Mouse (Mus musculus) kidney, embryonic 14.5 days (tissue): ENCODE measurements around the gene Zp3. TPM values are rescaled to one million over a fixed set of nuclear protein-coding genes. Genes with fewer than 3 reads are reported as not detected.

Source experiments
- ATAC-seq: fragments of 200-750 bp; cut with Nextera tagmentation; 2 replicates; pipeline ENCODE4 v1.8.0; 2017; ENCODE audit warnings: moderate number of reproducible peaks, mild to moderate bottlenecking, moderate TSS enrichment, moderate library complexity; ENCODE audit not compliant: low FRiP score, low TSS enrichment
- H3K27ac ChIP-seq: fragments of 300-500 bp; sonication (generic); 2 replicates; pipeline ENCODE4 v1.5.1; 2014; ENCODE audit warnings: low read depth, mild to moderate bottlenecking, low read length, moderate library complexity, mixed read lengths
- H3K27me3 ChIP-seq: fragments of 300-500 bp; sonication (generic); 2 replicates; pipeline ENCODE4 v1.6.1; 2014; ENCODE audit warnings: mild to moderate bottlenecking, low read length; ENCODE audit not compliant: control insufficient read depth, insufficient read depth
- H3K36me3 ChIP-seq: fragments of 300-500 bp; sonication (generic); 2 replicates; pipeline ENCODE4 v1.6.1; 2014; ENCODE audit warnings: low read length, mixed read lengths; ENCODE audit not compliant: control insufficient read depth, insufficient read depth
- H3K4me1 ChIP-seq: fragments of 300-500 bp; sonication (generic); 2 replicates; pipeline ENCODE4 v1.6.1; 2014; ENCODE audit warnings: low read length, mixed read lengths; ENCODE audit not compliant: control insufficient read depth, insufficient read depth
- H3K4me2 ChIP-seq: fragments of 300-500 bp; sonication (generic); replicated peaks from 2 replicates; pipeline ENCODE4 v1.6.1; 2014; ENCODE audit warnings: low read depth, mild to moderate bottlenecking, low read length
- H3K4me3 ChIP-seq: fragments of 300-500 bp; sonication (generic); 2 replicates; pipeline ENCODE4 v1.5.1; 2014; ENCODE audit warnings: mild to moderate bottlenecking, low read length
- H3K9ac ChIP-seq: fragments of 300-500 bp; sonication (generic); 2 replicates; pipeline ENCODE4 v1.6.1; 2014; ENCODE audit warnings: low read depth, mild to moderate bottlenecking, low read length, moderate library complexity
- H3K9me3 ChIP-seq: fragments of 300-500 bp; sonication (generic); 2 replicates; pipeline ENCODE4 v1.6.1; 2016; ENCODE audit warnings: low read length; ENCODE audit not compliant: control insufficient read depth
- WGBS: fragments of 180-500 bp; shearing (Covaris S2); extraction: QIAGEN DNeasy Blood & Tissue Kit; methylation state at CpG from one replicate; pipeline ENCODE4 v1.1.7; 2014; 5-methylcytosine and 5-hydroxymethylcytosine counted together
- polyA plus RNA-seq: library from polyadenylated mRNA; unstranded; fragments of >200 nt; fragmentation: Nextera tagmentation; extraction: Ambion mirVana; gene quantifications from 2 replicates; pipeline ENCODE4 v1.2.1, GENCODE M21; 2014

Gene Zp3
- polyA plus RNA-seq, 1 experiment from 2014 or later = not detected

- no peaks in the 10 kb centered on the region for H3K27me3 ChIP-seq
- ATAC-seq = no peak
- H3K27ac ChIP-seq = no peak overlapping the region
- H3K4me2 ChIP-seq = no peak overlapping the region
- no peak overlapping the region for H3K9ac ChIP-seq
- H3K36me3 ChIP-seq = peaks cover 42% of the 10 kb centered on the region
- no peaks in the 10 kb centered on the region for H3K9me3 ChIP-seq
- 65% methylated on average over 9 of the region's 9 CpGs for WGBS
- no peak overlapping the region for H3K4me3 ChIP-seq
- H3K4me1 ChIP-seq = 0 out of 2 replicates have a peak, but pooled peaks cover 3% of the 10 kb centered on the region
Measured at GRCm38 (mm10) chr5:136026859-136027258, 47.0 kb downstream of the Zp3 start.

GRCm38 (mm10) chr5:136027612-136028311 lies 47.9 kb downstream of the Zp3 start:
- no peak overlapping the region for H3K9ac ChIP-seq
- H3K27me3 ChIP-seq = no peaks in the 10 kb centered on the region
- H3K4me1 ChIP-seq = 0 out of 2 replicates have a peak, but pooled peaks cover 3% of the 10 kb centered on the region
- H3K4me2 ChIP-seq = no peak overlapping the region
- 81% methylated on average over 11 of the region's 11 CpGs for WGBS
- H3K9me3 ChIP-seq = no peaks in the 10 kb centered on the region
- ATAC-seq = no peak
- H3K27ac ChIP-seq = no peak overlapping the region
- no peak overlapping the region for H3K4me3 ChIP-seq
- H3K36me3 ChIP-seq = peaks cover 50% of the 10 kb centered on the region

GRCm38 (mm10) chr5:136034868-136035267 lies 55.0 kb downstream of the Zp3 start:
- 85% methylated on average over 4 of the region's 4 CpGs for WGBS

GRCm38 (mm10) chr5:136035285-136035684 lies 55.4 kb downstream of the Zp3 start:
- H3K4me1 ChIP-seq = no peaks in the 10 kb centered on the region
- no peaks in the 10 kb centered on the region for H3K27me3 ChIP-seq
- H3K27ac ChIP-seq = no peak overlapping the region
- peaks cover 20% of the 10 kb centered on the region for H3K36me3 ChIP-seq
- H3K4me3 ChIP-seq = no peak overlapping the region
- no peak for ATAC-seq
- H3K9ac ChIP-seq = no peak overlapping the region
- no peak overlapping the region for H3K4me2 ChIP-seq
- no peaks in the 10 kb centered on the region for H3K9me3 ChIP-seq
- WGBS = 71% methylated on average over 1 of the region's 1 CpGs

More at GRCm38 (mm10) chr5:136034868-136035267, 55.0 kb downstream of the Zp3 start:
- H3K27ac ChIP-seq = no peak overlapping the region
- ATAC-seq = no peak
- no peak overlapping the region for H3K4me3 ChIP-seq
- H3K9ac ChIP-seq = no peak overlapping the region
- H3K27me3 ChIP-seq = no peaks in the 10 kb centered on the region
- H3K4me2 ChIP-seq = no peak overlapping the region
- no peaks in the 10 kb centered on the region for H3K9me3 ChIP-seq
- H3K4me1 ChIP-seq = no peaks in the 10 kb centered on the region
- peaks cover 24% of the 10 kb centered on the region for H3K36me3 ChIP-seq

- WGBS = 79% methylated on average over 1 of the region's 1 CpGs
- Histone ChIP-seq H3K9ac (no peak overlapping the region), H3K4me3 (no peak overlapping the region), H3K4me2 (no peak overlapping the region), H3K27ac (no peak overlapping the region), H3K4me1 (no peaks in the 10 kb centered on the region), H3K9me3 (no peaks in the 10 kb centered on the region), H3K27me3 (no peaks in the 10 kb centered on the region), H3K36me3 (peaks cover 9% of the 10 kb centered on the region; the same call in 1 of the 2 replicates)
- no peak for ATAC-seq
Measured at GRCm38 (mm10) chr5:136036667-136037066, 56.8 kb downstream of the Zp3 start.

Other genes starting within 250 kb of the Zp3 start
- gene Tmem120a, start 235.7 kb upstream of the Zp3 start, polyA plus RNA-seq = 64.7 and 65.1 TPM in 2 replicates
- 0.19 and 0.72 TPM in 2 replicates for gene Styxl1, start 201.7 kb upstream of the Zp3 start, polyA plus RNA-seq
- 429 and 590 TPM in 2 replicates for gene Mdh2, start 201.6 kb upstream of the Zp3 start, polyA plus RNA-seq
- gene Srrm3, start 173.2 kb upstream of the Zp3 start, polyA plus RNA-seq = 0.09 and 0.11 TPM in 2 replicates
- 32.4 and 36.9 TPM in 2 replicates for gene Hspb1, start 92.2 kb upstream of the Zp3 start, polyA plus RNA-seq
- gene Ywhag, start 45.5 kb upstream of the Zp3 start, polyA plus RNA-seq = 90.2 and 105 TPM in 2 replicates
- 10.2 and 10.3 TPM in 2 replicates for gene Ssc4d, start 5.6 kb upstream of the Zp3 start, polyA plus RNA-seq
- 24.0 and 26.6 TPM in 2 replicates for gene Dtx2, start 14.7 kb downstream of the Zp3 start, polyA plus RNA-seq
- 0.85 and 0.99 TPM in 2 replicates for gene Upk3b, start 58.4 kb downstream of the Zp3 start, polyA plus RNA-seq
- 1.3 and 2.2 TPM in 2 replicates for gene Upk3bl, start 74.4 kb downstream of the Zp3 start, polyA plus RNA-seq
- 13.5 and 17.5 TPM in 2 replicates for gene Rasa4, start 103.8 kb downstream of the Zp3 start, polyA plus RNA-seq
- 270 and 326 TPM in 2 replicates for gene Polr2j, start 136.5 kb downstream of the Zp3 start, polyA plus RNA-seq
- 32.2 and 40.0 TPM in 2 replicates for gene Lrwd1, start 156.0 kb downstream of the Zp3 start, polyA plus RNA-seq
- gene Alkbh4, start 156.0 kb downstream of the Zp3 start, polyA plus RNA-seq = 12.5 and 16.0 TPM in 2 replicates
- 5.6 and 6.6 TPM in 2 replicates for gene Orai2, start 190.6 kb downstream of the Zp3 start, polyA plus RNA-seq
- 57.5 and 64.5 TPM in 2 replicates for gene Prkrip1, start 218.9 kb downstream of the Zp3 start, polyA plus RNA-seq